Mouse (Mus musculus): ENCODE results near the gene Shank3. TPM values are rescaled to one million over a fixed set of nuclear protein-coding genes. Genes with fewer than 3 reads are reported as not detected.

Shank3 gene
- polyA plus RNA-seq, 1 experiment from 2014 or later, result not detected

GRCm38 (mm10) chr15:89471476-89471875 lies 27.9 kb upstream of the Shank3 start:
- Histone ChIP-seq H3K27ac (no peak overlapping the region), H3K4me3 (ENCODE audit: inconsistent target) (no peak overlapping the region), H3K79me2 (ENCODE audit: inconsistent target) (no peaks in the 10 kb centered on the region; the same call in 1 of the 2 replicates), H3K36me3 (ENCODE audit: inconsistent target) (no peaks in the 10 kb centered on the region)
- WGBS (ENCODE audit: missing documents), result 94% methylated on average over 4 of the region's 4 CpGs

DNA sequence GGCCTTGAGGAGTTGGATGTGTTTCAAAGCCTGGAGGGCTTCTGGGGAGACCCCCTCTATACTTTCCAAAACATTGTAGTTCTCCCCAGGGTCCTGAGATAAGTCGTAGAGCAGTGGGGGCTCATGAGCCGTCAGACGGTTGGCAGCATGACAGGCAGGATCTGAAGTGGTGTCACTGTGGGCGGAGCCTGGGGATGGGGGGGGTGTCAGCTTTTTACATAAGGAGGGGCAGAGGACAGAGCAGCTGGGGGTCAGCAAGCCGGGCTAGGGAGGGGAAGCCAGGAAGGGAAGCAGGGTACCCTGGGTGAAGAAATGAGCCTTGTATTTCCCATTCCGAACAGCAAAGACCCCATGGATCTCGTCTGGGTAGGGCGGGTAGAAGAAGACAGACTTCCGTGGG lies 26.1 kb upstream of the Shank3 start:
- Histone ChIP-seq H3K36me3 (ENCODE audit: inconsistent target) (no peaks in the 10 kb centered on the region), H3K79me2 (ENCODE audit: inconsistent target) (no peaks in the 10 kb centered on the region; the same call in 1 of the 2 replicates), H3K4me3 (ENCODE audit: inconsistent target) (no peak overlapping the region), H3K27ac (no peak overlapping the region)
- 96% methylated on average over 7 of the region's 9 CpGs for WGBS (ENCODE audit: missing documents)

GRCm38 (mm10) chr15:89473921-89474320 lies 25.5 kb upstream of the Shank3 start:
- Histone ChIP-seq H3K36me3 (ENCODE audit: inconsistent target) (no peaks in the 10 kb centered on the region), H3K27ac (no peak overlapping the region), H3K79me2 (ENCODE audit: inconsistent target) (no peaks in the 10 kb centered on the region; the same call in 1 of the 2 replicates), H3K4me3 (ENCODE audit: inconsistent target) (no peak overlapping the region)
- WGBS (ENCODE audit: missing documents), result 93% methylated on average over 8 of the region's 8 CpGs

- no peaks in the 10 kb centered on the region; the same call in 1 of the 2 replicates for H3K79me2 ChIP-seq (ENCODE audit: inconsistent target)
- WGBS (ENCODE audit: missing documents), result 96% methylated on average over 19 of the region's 19 CpGs
- H3K4me3 ChIP-seq (ENCODE audit: inconsistent target), result no peak overlapping the region
- no peak overlapping the region for H3K27ac ChIP-seq
- H3K36me3 ChIP-seq (ENCODE audit: inconsistent target), result no peaks in the 10 kb centered on the region
Measured at GRCm38 (mm10) chr15:89474596-89475292, 24.7 kb upstream of the Shank3 start.

- peak overlapping the region; percentile 71 for H3K27ac ChIP-seq
- no peaks in the 10 kb centered on the region; the same call in 1 of the 2 replicates for H3K79me2 ChIP-seq (ENCODE audit: inconsistent target)
- no peaks in the 10 kb centered on the region for H3K36me3 ChIP-seq (ENCODE audit: inconsistent target)
- peak overlapping the region; percentile 83 for H3K4me3 ChIP-seq (ENCODE audit: inconsistent target)
- 90% methylated on average over 7 of the region's 7 CpGs for WGBS (ENCODE audit: missing documents)
Measured at GRCm38 (mm10) chr15:89475293-89475600, 24.2 kb upstream of the Shank3 start.

DNA sequence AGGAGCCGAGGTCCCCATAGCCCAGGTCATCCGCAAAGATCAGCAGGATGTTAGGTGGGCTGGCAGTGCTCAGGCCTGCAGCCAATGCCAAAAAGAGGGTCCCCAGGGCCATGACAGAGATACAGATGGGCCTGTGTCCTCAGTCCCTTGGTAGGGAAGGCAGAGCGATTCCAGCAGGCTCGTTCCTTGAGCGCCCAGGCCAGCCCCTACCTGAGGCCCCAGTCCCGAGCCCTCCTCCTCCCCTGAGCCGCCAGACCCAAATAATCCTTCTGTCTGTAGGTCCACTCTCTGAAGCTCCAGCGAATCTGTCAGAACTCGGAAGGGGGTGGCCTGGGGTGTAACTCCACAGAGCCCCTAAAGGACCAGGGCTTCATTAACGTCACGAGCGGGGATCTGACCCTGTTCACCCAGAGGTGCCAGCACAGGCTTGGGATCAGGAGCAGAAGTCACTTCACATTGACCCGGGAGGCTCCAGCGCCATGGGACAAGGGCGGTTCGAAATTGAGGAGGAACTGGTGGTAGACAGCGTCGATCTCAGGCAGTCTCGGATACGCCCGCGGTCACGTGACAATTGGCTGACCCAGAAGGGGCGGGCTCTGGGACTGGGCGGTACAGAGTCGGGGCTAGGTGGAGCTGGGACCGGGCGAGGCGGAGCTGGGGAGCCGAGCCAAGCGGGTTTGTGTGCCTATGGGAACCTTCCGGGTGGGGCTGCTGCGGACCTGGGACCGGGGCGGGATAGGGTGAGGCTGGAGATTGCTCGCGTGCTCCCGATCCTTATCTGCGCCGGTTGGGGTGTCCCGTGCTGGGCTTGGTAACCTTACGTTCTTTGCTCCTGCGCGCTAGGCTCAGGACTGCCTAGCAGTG lies 23.6 kb upstream of the Shank3 start:
- peak overlapping the region; percentile 71 for H3K27ac ChIP-seq
- H3K4me3 ChIP-seq (ENCODE audit: inconsistent target), result peak overlapping the region; percentile 83
- H3K79me2 ChIP-seq (ENCODE audit: inconsistent target), result no peaks in the 10 kb centered on the region; the same call in 1 of the 2 replicates
- H3K36me3 ChIP-seq (ENCODE audit: inconsistent target), result no peaks in the 10 kb centered on the region
- 10% methylated on average over 44 of the region's 44 CpGs for WGBS (ENCODE audit: missing documents)

- Histone ChIP-seq H3K4me3 (ENCODE audit: inconsistent target) (peak overlapping the region; percentile 83), H3K36me3 (ENCODE audit: inconsistent target) (no peaks in the 10 kb centered on the region), H3K27ac (peak overlapping the region; percentile 71), H3K79me2 (ENCODE audit: inconsistent target) (no peaks in the 10 kb centered on the region; the same call in 1 of the 2 replicates)
- 4% methylated on average over 5 of the region's 5 CpGs for WGBS (ENCODE audit: missing documents)
Measured at GRCm38 (mm10) chr15:89476475-89476815, 23.0 kb upstream of the Shank3 start.

DNA sequence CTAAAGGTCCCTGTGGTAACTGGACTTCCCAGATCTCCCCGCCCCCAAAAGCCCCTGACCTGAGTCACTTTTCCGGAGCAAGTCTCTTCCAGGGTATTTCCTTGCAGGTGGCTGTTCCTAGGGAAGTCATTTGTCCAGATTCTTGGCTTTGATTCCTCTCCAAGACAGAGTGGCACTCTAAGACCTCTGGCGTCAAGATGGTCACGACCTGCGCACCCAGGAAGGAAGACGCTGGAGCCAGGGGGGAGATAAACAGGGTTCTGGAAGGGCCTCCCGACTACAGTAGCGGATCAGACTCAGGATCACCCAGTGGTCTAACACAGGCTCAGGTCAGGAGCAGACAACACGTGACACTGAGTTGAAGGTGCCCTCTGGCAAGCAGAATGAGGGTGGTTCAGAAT lies 22.3 kb upstream of the Shank3 start, which contains the start of gene Arsa:
Arsa (minus strand) TSS at position 335 of the 401 bp plus-strand sequence.
- Histone ChIP-seq H3K79me2 (ENCODE audit: inconsistent target) (no peaks in the 10 kb centered on the region; the same call in 1 of the 2 replicates), H3K27ac (peak within 1 kb of the TSS; percentile 71), H3K36me3 (ENCODE audit: inconsistent target) (no peaks in the 10 kb centered on the region), H3K4me3 (ENCODE audit: inconsistent target) (peak within 1 kb of the TSS; percentile 83)
- WGBS (ENCODE audit: missing documents), result 81% methylated on average over 9 of the region's 9 CpGs

DNA sequence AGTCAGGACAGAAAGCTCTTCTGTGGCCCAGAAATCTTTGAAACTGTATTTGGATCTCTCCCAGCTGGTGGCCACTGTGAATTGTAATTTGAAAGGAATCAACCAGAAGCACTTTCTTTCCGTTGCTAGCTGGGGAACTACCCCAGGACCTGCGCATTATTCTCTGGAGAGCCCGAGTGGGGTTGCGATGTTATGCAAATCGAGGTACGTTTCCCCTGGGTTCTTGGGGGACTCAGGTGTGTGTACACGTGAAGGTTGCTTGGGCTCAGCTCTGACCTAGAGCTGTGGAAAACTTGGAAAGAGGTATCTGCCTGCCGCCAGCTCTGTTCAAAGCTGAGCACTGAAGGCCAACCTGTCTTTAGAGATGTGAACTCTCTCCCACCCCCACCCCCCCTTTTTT lies 21.6 kb upstream of the Shank3 start:
- no peak overlapping the region for H3K27ac ChIP-seq
- H3K79me2 ChIP-seq (ENCODE audit: inconsistent target), result no peaks in the 10 kb centered on the region; the same call in 1 of the 2 replicates
- no peak overlapping the region for H3K4me3 ChIP-seq (ENCODE audit: inconsistent target)
- no peaks in the 10 kb centered on the region for H3K36me3 ChIP-seq (ENCODE audit: inconsistent target)
- WGBS (ENCODE audit: missing documents), result 68% methylated on average over 8 of the region's 8 CpGs

DNA sequence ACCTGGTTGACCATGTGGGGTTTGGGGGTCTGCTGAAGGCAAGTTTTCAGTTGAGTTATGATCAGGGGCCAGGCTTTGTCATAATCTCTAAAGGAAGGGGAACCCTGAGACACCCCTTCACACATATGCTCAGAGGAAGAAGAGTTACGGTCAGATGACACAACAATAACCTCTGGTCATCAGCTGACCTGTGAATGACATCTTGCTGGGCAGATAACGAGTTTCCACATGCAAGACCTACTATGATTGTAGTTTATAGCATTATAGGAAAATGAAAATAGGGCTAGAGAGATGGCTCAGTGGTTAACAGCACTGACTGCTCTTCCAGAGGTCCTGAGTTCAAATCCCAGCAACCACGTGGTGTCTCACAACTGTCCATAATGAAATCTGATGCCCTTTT lies 20.8 kb upstream of the Shank3 start:
- no peaks in the 10 kb centered on the region; the same call in 1 of the 2 replicates for H3K79me2 ChIP-seq (ENCODE audit: inconsistent target)
- H3K27ac ChIP-seq, result no peak overlapping the region
- WGBS (ENCODE audit: missing documents), result 87% methylated on average over 3 of the region's 3 CpGs
- no peaks in the 10 kb centered on the region for H3K36me3 ChIP-seq (ENCODE audit: inconsistent target)
- no peak overlapping the region for H3K4me3 ChIP-seq (ENCODE audit: inconsistent target)

- H3K79me2 ChIP-seq (ENCODE audit: inconsistent target), result no peaks in the 10 kb centered on the region; the same call in 1 of the 2 replicates
- 98% methylated on average over 8 of the region's 8 CpGs for WGBS (ENCODE audit: missing documents)
Measured at GRCm38 (mm10) chr15:89480584-89480983, 18.8 kb upstream of the Shank3 start.

DNA sequence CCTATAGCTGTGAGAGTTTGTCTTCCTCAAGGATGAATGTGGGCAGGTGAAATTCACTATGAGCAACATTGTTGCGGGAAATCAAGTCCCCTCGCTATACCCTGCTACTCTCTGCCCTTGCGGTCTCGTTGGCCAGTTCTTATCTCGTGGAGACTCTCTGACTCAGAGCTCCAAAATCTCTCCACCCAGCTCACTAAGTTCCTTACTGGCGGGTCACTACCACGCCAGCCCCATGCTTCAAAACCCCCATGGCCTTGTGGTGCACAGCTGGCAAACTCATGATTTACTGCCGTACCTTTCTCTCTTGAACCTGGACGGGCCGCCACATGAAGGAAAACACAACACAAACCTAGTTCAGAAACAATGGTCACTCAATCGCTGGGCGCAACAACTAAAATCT lies 11.2 kb upstream of the Shank3 start:
- WGBS (ENCODE audit: missing documents), result 84% methylated on average over 12 of the region's 12 CpGs
- Histone ChIP-seq H3K27ac (no peak overlapping the region), H3K79me2 (ENCODE audit: inconsistent target) (no peaks in the 10 kb centered on the region), H3K36me3 (ENCODE audit: inconsistent target) (no peaks in the 10 kb centered on the region), H3K4me3 (ENCODE audit: inconsistent target) (no peak overlapping the region)

More at GRCm38 (mm10) chr15:89480584-89480983, 18.8 kb upstream of the Shank3 start:
- Histone ChIP-seq H3K4me3 (ENCODE audit: inconsistent target) (no peak overlapping the region), H3K27ac (no peak overlapping the region), H3K36me3 (ENCODE audit: inconsistent target) (no peaks in the 10 kb centered on the region)

- 76% methylated on average over 14 of the region's 14 CpGs for WGBS (ENCODE audit: missing documents)
- Histone ChIP-seq H3K27ac (no peak overlapping the region), H3K79me2 (ENCODE audit: inconsistent target) (no peaks in the 10 kb centered on the region), H3K36me3 (ENCODE audit: inconsistent target) (no peaks in the 10 kb centered on the region), H3K4me3 (ENCODE audit: inconsistent target) (no peak overlapping the region)
Measured at GRCm38 (mm10) chr15:89488611-89489117, 10.8 kb upstream of the Shank3 start.

- 82% methylated on average over 4 of the region's 4 CpGs for WGBS (ENCODE audit: missing documents)
- Histone ChIP-seq H3K4me3 (ENCODE audit: inconsistent target) (no peak overlapping the region), H3K79me2 (ENCODE audit: inconsistent target) (no peaks in the 10 kb centered on the region), H3K27ac (no peak overlapping the region), H3K36me3 (ENCODE audit: inconsistent target) (no peaks in the 10 kb centered on the region)
Measured at GRCm38 (mm10) chr15:89494970-89495369, 4.5 kb upstream of the Shank3 start.

DNA sequence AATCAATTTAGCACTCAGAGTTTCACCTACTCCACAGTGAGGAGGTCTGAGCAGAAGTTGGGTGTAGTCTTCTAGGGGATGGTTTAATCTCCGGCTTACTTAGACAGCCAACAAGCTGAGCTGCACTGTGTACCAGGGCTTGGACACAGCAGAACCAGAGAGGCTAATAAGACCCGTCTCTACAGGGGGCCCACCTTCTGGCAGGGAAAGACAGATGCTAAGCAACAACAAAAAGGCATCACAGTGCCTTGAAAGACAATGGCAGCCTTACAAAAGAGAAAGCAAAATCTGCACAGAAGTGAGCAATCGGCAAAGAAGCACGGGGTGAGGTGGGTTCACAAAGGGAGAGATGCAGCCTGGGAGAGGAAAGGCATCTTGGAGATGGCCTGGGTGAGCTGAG lies 3.3 kb upstream of the Shank3 start:
- H3K27ac ChIP-seq, result no peak overlapping the region
- H3K79me2 ChIP-seq (ENCODE audit: inconsistent target), result no peaks in the 10 kb centered on the region
- no peak overlapping the region for H3K4me3 ChIP-seq (ENCODE audit: inconsistent target)
- no peaks in the 10 kb centered on the region for H3K36me3 ChIP-seq (ENCODE audit: inconsistent target)
- 51% methylated on average over 4 of the region's 4 CpGs for WGBS (ENCODE audit: missing documents)
